Mouse (Mus musculus): ENCODE results near the gene Dguok.

Gene Dguok

DNA sequence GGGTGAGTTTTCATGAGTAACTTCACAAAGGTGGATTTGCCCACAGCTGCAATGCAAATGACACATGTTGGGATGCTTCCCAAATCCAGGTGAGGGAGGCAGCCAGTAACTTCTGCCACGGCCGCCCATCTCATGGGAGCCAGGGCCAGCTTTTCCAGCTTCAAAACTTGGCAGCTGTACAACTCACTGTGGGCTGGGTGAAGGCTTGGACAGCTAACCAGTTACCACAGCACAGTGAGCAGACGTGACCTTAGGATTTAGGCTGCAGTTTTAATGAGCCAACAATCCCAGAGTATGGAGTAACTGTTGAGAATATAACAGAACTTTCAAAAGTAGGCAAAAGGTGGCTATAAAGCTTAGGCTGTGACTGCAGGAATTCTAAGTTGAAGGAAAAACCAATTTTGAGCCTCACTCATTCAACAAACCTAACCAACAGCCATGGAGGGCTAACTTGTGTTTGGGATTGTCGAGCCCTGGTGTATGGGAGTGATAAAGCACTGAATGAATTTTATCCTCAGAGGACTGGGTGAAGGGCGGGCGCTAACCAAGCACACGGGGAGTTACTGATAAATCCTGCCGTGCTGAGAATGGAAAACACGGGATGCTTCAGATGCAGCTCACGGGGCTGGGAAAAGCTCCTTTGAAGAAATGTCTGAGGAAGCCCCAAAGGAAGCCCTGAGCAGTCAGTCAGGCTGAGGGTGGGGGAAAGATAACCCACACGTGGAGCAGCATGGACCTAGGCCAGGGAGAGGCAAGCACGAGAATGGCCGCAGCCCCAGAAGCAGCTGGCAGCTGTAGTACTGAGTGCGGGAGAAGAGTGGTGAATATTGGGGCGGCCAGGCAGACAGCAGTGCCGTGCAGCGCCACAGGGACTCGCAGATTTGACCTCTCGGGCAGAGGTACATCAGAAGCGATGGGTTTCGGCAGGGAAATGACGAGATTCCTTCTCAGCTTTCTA, 9.7 kb downstream of the Dguok start:
- DNase-seq = no peak

DNA sequence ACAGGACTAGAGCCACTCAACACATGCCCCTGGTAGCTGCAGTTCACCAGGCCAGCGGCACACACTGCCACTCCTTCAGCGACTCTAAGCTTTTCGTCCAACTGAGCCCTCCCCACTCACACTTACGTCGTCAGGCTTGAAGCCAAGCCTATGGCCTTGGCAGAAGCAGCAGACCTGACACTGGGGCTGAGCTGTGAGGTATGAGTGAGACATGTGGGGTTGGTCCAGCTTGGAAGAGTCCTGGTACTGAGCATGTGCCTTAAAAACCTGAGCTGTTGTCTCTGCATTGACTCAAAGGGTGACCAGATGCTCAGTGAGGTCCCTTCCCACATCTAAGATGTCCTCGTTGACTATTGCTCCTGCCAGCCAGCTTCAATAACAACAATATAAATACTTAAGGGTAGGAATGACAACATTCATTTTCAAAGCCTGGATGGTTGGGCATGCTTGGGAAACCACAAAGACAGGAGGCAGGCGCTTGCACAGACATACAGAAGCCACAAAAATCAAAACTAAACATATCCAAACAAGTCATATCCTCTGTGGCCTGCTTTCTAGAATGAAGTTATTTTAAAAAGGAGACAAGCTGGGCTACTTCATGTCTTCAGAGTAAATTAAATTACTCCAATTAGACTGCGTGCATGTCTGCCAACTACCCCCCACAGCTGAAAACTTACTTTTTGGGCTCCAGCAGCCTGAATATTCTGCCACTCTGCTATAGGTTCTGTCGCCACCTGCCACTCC, 10.6 kb downstream of the Dguok start:
- DNase-seq = peak; percentile 73

DNA sequence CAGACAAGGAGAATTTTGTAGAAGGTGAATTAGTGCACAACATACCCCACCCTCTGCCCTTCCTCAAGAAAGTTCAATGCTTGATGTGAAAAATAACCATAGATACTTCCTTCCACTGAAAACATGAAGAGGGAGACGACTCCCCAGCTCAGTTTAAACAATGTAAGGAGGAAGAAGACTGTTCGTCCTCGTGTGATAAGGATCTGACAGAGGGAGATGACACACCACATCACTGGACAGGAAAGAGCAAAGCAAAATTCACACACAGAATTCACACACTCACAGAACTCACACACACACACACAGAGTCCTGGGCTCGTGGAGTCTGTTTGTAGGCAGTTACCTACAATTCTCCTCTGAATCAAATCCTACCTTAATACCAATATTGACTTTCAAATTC, 16.1 kb downstream of the Dguok start:
- DNase-seq = no peak

DNA sequence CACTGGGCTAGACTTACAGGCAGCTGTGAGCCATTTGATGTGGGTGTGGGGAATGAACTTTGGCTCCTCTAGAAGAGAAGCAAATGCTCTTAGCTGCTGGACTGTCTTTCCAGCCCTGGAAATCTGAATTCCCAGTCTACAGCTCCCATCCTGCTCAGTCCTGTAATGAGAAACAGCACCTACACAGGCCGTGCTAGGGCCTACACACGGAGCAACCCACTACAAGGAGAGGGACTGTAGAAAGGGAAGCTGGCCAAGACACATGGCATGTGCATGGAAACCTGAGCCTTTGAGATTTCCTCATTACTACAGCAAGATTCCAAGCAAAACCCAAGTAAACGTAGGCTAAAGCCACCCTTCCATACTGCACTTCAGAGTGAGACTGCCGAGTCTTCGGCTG, 18.6 kb downstream of the Dguok start:
- DNase-seq = no peak

DNA sequence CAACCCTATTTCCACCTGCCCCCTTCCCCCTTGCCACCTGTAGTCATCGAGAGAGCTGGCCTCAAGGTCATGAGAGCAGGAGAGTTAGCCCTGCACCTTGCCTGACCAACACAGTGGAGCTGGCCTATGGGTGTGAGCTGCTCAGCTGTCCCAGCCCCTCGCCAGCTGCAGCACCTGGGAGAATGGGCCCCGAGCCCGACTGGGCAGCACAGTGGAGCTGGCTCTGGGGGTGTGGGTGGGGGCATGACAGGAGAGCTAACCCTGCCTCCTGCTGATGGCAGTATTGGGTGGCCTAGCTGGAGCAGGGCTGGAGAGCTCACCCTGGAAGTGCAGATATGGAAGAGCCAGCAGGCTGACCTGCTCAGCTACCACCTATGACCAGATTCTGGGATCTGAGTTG, 19.5 kb downstream of the Dguok start:
- no peak for DNase-seq

DNA sequence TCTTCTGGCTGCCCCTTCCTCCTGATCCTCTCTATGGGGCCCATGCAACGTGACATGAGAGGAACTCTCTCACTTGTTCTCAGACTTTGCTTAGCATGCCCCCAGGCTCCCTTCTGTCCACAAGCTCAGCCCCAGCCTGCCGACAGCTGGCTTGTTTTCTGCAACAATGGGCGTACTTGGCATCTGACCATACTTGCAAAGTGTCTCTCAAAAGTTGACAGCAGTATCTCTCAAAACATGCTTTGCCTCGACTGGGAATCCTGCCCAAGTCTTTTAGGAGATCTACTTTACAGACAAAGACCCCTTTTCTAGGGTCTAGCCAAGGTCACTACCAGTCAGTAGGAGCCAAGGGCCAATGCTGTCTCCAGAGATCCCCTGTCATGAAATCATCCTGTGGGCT, 20.9 kb downstream of the Dguok start:
- DNase-seq = peak; percentile 71

DNA sequence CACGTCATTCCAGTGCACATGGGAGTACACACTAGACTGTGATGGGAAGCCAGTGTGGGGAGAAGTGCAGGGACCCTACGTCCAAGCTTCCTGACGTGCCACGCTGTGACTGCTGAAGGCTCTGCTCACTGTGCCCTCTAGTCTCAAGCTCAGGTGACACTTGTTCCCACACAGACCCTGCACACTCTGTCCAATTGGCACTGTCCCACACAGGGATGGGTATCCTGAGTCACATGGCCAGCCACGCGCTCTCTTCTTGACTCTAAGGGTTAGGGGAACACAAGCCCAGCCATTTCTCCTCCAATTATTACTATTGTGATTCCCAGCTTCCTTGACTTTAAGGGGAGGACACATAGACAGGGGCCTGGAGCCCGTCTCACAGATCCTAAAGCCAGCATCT, 23.0 kb downstream of the Dguok start:
- no peak for DNase-seq

DNA sequence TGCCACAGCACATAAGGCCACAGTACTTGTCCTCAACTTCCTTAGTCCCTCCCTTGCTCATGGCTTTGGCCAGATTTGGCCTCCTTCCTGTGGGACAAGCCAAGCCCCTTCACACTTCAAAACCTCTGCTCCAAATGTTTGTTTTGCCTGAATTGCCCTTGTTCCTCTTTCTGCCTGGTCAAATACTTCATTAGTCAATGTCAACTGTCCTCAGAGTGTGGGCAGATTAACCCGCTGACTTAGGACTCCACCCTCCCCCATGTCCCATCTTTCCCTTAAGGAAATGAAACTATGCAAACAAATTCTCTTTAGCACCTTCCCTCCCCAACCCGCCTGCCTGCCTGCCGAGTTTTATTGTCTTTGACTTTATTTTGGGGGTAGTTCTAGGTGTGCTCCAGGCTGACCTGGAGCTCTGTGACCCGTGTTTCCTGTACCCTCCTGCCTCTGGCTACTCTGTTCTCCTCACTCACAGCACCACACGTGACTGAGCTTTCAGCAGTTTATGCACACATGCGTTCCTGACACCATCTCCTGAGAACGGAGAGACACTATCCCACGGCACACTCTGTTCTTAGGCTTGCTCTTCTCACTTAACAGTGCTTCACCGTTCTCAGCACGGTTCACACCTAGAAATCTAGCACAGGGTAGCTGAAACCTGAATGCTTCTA, 24.2 kb downstream of the Dguok start:
- DNase-seq = peak; percentile 63

DNA sequence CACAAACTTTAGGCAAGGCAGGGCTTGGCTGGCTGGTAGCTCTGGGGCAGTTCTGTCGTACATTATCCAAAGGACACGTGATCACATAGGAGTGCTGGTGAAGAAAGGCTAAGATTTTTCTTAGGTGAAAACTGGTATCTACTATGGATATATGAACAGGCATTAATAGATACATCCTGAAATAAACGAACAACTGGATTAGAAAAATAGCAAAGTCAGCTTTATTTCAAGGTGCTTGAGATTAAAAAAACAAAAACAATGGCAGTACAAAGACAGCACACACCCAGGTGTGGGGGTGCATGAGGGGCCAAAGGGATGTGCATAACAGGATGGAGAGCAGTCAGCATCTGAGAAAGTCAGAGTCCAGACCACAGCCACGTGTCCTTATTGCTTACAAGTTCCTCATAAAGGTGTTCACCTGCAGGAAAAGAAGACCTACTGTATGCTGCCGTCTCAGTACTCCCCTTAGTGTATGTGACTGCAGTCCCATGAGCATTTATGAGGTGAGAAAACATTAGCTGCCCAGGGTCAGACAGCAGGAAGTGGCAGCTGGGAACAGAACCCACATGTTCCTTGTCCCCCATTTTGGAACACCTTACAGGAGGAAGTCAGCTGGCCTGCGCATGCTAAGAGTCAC, 26.6 kb downstream of the Dguok start:
- DNase-seq = no peak

DNA sequence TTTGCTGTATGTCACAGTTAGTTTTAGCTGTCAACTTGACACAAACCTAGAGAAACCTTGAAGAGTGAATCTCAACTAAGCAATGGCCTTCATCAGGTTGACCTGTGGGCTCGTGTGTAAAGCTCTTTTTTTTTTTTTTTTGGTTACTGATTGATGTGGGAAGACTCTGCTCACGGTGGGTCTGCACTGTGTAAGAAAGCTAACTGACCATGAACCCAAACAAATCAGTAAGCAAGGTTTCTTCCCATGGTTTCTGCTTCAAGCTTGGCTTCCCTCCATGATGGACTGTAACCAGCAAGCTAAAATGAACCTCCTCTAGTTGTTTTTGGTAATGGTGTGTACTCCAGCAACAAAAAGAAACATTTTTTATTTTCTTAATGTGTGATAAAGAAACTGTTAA, 27.6 kb downstream of the Dguok start:
- no peak for DNase-seq

DNA sequence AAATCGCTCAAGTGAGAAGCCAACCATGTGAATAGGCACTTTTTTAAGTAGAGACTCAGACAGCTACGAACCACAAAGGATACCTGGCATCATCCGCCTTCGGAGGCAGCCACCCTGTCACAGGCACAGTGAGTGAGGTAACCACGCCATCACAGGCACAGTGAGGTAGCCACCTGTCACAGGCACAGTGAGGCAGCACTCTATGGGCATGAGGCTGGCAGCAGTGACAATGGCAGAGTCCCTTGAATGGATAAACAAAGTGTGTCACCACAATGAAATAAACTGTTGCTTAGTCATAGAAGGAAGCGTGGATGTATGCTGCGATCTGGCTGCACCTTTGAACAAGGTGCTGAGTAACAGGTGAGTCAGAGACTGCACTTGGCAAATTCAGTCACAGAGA, 28.1 kb downstream of the Dguok start:
- no peak for DNase-seq

DNA sequence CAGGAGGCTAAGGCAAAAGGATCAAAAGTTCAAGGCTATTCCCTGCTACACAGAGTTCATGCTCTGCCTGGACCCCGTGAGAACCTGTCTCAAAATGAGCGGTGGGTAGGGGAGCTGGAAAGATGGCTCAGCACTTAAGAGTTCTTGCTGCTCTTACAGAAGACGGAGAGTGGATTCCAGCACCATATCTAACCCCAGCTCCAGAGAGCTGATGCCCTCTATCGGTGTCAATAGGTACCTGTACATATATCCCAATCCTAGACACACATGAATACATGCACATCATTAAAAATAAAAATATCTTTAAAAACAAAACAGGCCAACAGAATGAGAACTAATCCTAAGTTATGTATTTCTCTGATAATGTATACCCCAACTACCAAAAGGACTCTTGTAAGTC, 28.6 kb downstream of the Dguok start:
- no peak for DNase-seq

DNA sequence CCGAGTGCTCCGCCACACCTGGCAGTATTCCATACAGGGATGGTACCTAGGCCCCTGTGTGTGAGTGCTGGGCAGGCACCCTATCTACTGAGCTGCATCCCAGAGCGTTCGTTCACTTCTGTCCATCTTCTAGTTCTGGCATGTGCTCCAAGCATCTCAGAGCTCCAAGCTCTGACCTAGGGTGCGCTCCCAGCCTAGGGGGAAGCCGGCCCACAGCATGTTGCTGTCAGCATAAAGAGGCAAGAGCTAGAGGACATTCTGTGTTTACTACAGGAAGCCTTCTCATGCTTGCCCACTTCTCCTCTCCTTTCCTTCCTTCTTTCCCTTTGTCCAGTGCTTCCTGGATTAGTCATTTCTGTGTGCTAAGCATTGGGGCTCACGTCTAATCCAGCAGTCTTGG, 31.3 kb downstream of the Dguok start:
- no peak for DNase-seq

DNA sequence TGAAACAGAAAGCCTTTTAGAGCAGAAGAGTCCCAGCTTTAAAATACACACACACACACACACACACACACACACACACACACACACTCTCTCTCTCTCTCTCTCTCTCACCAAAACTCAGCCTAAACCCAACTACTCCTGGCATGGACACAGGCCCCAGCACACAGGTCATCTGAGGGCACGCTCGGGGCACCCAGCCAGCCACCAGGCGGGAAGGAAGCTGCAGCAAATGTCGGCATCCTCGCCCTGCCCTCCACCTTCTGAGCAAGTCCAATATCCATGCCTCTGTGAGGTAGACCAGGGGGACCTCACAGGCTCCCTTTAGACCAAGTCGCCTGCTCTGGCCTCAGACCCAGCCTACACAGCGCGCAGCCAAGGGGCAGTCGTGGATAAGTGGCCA, 33.5 kb downstream of the Dguok start:
- peak; percentile 76 for DNase-seq

DNA sequence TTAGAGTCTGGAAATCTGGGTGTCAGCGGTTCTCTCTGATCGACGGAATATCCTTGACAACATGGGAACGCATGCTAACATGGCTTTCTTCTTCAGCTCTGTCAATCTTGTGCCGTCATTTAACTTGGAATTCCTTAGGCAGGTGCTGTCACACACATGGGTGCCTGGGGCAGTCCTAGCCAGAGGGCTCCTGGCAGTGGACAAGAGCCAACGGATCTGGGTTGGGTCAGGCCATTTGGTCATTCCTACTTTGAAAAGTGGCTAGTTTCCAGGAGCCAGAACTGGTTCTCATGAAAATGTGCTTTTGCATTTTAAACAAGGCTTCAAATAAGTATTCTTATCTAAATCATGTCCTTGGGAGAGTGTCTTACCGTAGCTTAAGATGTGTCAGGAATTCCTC, 35.0 kb downstream of the Dguok start:
- DNase-seq = no peak

DNA sequence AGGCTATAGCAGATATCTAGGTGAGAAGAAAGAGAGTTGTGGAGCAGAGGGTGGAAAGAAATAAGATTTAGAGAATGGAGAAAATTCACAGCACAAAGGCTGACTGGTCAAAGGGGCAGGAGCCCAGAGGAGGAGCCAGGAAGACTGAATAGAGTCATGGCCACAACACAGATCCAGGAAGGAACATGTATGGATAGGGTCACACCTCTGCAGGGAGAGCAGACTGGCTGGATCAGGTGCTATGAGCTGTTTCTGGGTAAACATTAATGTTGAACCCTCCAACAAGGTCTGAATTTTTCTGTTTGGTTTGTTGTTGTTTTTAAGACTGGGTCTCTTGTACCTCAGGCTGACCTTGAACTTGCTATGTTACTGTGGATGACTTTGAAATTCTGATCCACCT, 42.8 kb downstream of the Dguok start:
- no peak for DNase-seq

DNA sequence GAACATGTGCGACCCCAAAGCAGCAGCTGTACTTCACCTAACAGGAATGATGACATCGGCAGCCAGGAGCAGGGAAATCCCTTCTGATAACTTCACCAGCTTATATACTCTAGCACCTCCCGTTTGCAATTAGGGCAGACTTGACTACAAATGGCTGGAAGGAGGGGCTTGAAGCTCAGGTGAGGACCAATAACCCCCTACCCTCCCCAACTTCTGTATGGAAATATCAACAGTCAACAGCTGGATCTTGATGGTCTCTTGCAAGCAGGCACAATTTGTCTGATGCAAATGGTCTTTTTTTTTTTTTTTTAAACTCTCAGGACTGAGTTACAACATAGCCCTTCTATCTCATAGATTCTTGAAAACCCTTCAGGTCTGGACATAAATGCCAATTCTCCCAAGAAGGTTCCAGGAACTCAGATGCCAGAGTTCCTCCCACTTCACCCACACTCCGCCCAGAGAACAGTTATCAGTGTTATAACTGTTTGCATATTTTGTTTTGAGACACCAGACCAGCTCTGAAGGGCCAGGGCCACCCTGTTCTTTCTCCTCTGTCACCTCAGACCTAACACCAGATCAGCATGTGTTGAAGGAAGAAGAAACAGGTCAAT, 47.6 kb downstream of the Dguok start, which contains the start of gene Tet3:
Gene Tet3 (minus strand): TSS at position 51 of the 611 bp plus-strand sequence.
- no peak for DNase-seq

DNA sequence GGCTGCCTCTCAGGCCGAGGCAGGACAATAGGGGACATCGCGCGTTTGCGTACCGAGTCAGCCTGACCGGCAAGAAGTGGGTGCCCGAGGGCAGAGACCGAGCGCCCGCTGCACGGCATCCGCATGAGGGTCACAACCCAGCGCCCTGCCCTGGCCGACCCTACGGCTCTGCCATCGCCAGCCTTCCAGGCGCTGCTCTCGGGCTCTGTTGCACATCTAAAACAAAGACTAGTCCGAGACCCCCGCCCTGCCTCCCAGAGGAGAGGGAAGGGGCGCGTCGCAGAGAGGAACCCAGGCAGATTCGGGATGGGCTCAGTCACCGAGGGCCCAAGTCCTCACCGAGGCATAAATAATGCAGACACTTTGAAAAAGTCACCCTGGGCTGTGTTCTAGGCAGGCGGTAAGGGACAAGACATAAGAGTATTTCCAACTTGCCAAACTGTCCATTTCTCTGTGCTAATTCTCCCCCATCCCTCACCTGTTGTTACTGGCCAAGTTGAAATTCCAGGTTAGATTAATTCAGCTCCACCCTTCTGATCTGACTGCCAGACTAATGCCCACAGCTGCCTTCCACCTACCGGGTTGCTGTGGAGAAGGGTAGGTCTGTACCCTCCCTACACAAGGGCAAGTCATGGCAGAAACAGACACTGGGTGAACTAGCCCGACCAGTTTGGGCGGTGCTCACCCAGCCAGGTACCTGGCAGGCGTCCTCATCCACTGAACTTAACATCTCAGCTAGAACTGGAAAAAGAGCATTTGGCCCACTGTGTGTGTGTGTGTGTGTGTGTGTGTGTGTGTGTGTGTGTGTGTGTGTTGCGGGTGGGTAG, 49.6 kb downstream of the Dguok start:
- peak; percentile 63 for DNase-seq

DNA sequence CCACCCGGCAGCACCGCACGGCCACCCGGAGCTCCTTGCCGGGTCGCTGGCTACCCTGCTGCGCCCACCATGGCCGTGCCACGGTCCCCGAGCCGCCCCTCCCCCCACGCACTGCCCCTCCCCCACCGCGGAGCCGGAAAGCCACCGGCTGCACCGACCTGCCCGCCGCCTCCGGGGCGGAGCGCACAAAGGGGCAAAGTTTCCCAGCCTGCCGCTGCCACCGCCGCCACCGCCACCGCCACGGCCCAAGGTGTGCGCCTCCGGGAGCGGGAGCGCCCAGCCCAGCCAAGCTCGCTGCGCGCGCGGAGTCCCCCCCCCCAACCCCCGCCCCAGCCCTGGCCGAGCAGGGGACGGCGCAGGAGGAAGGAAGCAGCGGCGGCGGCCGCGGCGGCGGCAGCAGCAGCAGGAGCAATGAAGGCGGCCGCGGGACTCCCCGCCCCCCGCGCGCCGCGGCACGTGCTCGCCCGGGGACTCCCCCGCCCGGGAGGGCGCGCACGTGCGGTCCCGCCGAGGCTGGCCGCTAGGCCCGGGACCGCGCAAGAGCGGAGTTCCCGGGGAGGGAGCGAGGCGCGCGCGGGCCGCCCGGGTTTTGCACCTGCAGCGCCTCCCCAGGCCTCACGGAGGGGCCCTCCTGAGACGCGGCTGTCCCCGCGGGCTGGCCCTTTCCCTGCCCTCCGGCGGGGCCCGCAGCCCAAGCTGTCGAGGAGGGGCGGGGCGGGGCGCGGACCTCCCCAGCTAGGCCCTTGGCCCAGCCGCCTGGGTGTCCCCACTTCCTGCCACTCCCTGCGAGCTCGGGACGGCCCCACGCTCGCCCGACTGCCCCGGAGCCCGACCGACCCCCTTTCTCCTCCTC, 50.4 kb downstream of the Dguok start:
- peak; percentile 82 for DNase-seq

DNA sequence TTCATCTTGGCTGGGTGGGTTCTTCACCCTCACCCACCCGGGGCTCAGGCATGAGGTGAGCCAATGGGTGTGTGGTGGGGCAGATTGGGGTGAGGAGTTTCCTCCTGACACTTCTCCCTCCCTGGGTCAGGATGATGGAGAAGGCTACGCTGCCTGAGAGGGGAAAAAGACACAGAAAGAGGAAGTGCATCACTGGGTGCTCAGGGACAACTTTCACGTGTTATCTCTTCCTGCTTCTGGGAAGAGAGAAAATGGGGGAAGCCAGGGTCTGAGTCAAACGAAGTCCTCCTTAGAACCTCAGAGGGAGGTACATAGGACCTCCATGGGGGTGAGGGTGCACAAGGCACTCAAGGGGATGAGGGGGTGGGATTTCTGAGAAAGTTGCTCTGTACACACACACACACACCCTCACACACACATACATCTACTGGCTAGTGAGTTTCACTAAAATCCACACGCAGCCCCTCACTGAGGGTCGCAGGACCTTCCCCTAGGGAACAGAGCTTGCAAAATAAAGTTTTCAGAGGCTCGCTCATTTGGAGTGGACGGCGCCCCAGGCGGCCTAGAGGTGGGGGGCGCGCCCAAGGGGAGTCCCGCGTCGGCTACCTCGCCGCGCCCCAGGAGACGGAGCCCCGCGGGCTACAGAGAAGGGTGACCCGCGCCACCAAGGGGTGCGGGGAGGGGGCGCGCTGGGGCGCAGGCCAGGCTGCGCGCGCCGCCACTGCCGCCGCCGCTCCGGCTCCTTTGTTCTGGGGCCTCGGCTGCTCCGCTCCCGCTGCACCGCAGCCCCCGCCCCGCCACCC, 51.2 kb downstream of the Dguok start:
- DNase-seq = no peak

All from lung, postnatal 14 days (tissue).